Mouse (Mus musculus) liver, embryonic 14.5 days (tissue): ENCODE data around the gene Meox1.

Experiments
- CTCF ChIP-seq: IDR thresholded peaks from 2 replicates; pipeline ENCODE4 v1.5.1; 2016; ENCODE audit warnings: antibody characterized with exemption, low read depth, control low read depth
- EP300 ChIP-seq: IDR thresholded peaks from 2 replicates; pipeline ENCODE4 v1.6.1; 2016; ENCODE audit warnings: antibody characterized with exemption, low read depth

- TF ChIP-seq CTCF (no peak), EP300 (no peak)
Measured at GRCm38 (mm10) chr11:101882500-101883290, 11.5 kb downstream of the Meox1 start.
